Mouse (Mus musculus) yolk sac, embryonic 10.5 days (tissue): Measurements from ENCODE around the gene Baz1b.

Experiments
- DNase-seq: peaks from one replicate; pipeline ENCODE4 v3.0.0-alpha.2; 2017; ENCODE audit warnings: low spot score

The Baz1b gene

DNA sequence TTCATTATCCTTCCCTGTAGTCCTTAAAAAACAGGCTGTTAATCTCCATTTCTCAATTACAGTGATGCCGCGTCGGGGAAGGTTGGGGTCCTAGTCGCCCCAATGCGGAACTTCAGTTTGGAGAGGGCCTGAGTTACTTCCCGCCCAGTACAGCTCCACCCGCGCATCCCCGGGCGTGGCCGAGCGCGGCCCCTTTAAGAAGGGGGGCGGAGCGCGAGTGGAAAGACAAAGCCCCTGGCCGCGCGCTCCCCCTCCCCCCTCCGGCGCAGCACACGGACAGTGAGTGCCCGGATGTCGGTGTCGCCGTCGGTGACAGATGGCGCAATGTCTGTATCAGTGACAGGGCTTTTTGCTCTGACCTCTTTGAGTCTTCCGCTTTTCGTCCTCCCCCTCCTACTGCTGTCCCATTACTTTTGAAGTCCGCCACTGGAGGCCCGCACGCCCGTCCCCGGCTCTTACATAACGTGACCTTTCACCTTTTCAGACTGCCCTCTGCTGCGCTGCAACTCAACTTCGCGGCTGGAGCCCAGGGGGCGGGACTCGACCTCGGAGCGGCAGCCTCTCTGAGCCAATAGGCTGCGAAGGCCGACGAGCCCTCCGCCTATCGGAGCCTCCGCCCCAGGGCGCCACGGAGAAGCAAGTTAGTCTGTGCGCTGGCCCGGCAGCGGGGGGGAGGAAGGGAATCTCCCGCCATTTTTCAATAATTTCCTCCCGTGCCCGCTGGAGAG, at the start of gene Baz1b:
Gene Baz1b (plus strand): TSS at position 644 of the 728 bp plus-strand sequence.
- peak; percentile 99 for DNase-seq

GRCm38 (mm10) chr5:135139881-135140280, 47.2 kb upstream of the Baz1b start:
- no peak for DNase-seq

DNA sequence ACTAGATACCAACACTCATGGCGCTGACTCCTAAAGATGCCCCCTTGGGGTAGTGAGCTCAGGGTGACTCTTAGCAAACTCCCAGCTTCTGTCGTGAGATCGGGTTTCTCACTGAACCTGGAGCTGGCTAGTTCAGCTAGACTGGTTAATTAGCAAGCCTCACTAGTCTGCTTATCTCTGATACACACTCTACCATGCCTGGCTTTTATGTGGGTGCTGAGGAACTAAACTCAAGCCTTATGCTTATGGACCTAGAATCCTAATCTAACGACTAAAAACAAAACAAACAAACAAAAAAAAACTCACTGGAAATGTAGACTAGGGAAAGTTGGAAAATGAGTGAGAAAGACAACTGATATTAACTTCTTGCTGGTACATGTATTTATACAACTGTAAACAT, 42.6 kb upstream of the Baz1b start:
- no peak for DNase-seq

GRCm38 (mm10) chr5:135145532-135145931, 41.5 kb upstream of the Baz1b start:
- DNase-seq: no peak

DNA sequence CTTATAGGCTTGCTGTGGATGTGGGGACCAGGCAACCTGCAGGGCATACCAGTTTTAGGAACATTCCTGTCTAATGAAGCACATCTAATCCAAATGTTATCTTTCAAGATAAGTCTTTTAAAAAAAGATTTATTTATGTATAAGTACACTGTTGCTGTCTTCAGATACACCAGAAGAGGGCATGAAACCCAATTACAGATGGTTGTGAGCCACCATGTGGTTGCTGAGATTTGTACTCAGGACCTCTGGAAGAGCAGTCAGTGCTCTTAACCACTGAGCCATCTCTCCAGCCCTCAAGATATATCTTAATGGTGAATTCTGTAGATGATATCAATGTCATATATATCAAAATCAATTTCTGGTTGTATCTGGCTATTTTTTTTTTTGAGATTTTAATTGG, 41.1 kb upstream of the Baz1b start:
- no peak for DNase-seq

DNA sequence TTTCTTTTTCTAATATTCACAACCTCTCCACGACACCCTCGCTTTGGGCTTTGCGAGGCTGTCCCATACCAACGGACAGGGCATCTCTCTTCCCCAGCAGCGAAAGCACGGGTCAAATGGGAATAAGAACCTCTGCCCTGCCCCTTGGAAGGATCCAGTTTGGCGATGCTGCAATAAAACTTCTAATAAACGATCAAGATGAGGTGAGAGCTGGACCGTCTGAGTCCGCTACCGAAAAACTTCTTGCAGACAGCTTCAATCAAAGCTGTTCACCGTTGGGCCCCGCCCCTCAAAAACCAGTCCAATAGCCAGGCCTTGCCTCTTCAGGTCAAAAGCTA, 38.4 kb upstream of the Baz1b start:
- no peak for DNase-seq

- DNase-seq: peak; percentile 100
Measured at GRCm38 (mm10) chr5:135149053-135149819, 37.8 kb upstream of the Baz1b start, which contains the start of gene Tbl2. Gene Tbl2, plus strand, starts transcription at chr5:135149657.

- no peak for DNase-seq
Measured at GRCm38 (mm10) chr5:135149820-135150178, 37.3 kb upstream of the Baz1b start.

DNA sequence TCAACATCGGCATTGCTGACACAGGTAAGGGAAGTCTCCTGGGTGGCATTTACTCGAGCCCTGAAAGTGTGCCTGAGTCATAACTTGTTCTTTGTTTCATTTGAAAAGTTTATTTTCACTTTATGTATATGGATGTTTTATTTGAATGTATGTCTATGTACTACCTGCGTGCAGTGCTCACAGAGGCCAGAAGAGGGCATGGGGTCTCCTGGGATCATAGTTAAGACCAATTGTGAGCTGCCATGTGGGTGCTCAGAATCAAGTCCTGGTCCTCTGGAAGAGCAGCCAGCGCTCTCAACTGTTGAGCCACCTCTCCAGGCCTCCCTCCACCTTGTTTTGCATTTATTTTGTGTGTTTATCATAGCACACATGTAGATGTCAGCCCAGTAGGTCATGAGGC, 30.6 kb upstream of the Baz1b start:
- DNase-seq: no peak

- DNase-seq: no peak
Measured at GRCm38 (mm10) chr5:135161221-135161620, 25.8 kb upstream of the Baz1b start.

GRCm38 (mm10) chr5:135161650-135162049, 25.4 kb upstream of the Baz1b start:
- DNase-seq: no peak

DNA sequence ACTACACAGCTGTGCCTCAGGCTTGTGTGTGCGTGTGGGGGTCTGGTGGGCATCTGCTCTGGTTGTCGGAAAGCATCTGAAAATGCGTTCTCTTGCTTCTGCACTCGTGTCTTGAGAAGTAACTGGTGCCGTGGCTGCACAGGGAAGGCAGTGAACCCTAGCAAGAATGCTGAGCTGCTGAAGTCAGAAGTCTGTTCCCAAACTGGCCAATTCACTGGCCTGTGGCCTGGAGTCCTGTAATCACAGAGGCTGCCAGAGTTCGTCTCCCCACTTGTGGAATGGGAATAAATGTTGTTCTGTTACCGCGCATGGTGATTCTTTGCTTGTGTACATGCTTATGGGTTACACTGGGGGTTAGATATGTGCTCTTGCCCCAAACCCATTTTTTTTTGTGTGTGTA, 24.7 kb upstream of the Baz1b start:
- no peak for DNase-seq

- peak; percentile 34 for DNase-seq
Measured at GRCm38 (mm10) chr5:135162821-135163220, 24.2 kb upstream of the Baz1b start.

DNA sequence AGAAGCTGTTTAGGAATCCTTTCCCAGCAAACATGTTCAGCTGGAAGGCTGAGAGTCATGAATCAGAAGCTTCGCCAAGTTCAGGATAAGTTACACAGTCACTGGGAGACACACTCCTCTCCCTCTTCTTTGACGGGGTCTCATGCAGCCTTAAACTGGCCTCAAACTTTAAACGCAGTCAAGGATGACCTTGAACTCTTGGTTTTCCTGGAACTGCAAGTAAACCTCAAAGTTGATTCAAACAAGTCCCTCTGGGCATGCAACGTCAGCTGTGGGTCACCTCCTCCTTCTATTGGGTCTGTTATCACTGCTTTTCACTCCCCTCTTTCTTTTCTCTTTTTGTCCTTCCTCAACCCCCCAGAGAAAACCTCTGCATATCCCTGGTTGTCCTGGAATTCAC, 20.2 kb upstream of the Baz1b start:
- DNase-seq: no peak

GRCm38 (mm10) chr5:135167469-135167868, 19.6 kb upstream of the Baz1b start:
- no peak for DNase-seq

- peak; percentile 97 for DNase-seq
Measured at GRCm38 (mm10) chr5:135168063-135169062, 18.7 kb upstream of the Baz1b start, which contains the start of gene Bcl7b. Gene Bcl7b, plus strand, starts transcription at chr5:135168283.

GRCm38 (mm10) chr5:135169479-135169878, 17.6 kb upstream of the Baz1b start:
- DNase-seq: no peak

DNA sequence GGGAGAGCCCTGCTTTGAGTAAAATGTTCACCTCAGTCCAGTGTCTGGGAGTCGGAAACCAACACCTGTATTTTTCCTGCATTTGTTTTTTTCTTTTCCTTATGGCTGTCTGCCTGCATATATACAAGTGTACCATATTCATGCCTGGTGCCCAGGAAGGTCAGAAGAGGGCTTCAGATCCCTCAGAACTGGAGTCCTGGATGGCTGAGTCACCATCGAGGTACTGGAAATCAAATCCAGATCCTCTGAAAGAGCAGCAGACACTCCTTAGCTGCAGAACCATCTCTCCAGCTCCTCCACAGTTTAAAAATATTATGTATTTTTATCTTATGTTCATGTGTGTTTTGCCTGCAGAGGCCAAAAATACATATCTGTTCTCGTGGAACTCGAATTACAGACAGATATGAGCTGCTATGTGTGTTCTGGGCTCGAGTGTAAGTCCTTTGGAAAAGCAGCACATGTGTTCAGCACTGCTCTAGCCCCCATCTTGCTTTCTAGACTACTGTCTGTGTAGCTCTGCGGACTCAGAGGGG, 15.3 kb upstream of the Baz1b start:
- no peak for DNase-seq

DNA sequence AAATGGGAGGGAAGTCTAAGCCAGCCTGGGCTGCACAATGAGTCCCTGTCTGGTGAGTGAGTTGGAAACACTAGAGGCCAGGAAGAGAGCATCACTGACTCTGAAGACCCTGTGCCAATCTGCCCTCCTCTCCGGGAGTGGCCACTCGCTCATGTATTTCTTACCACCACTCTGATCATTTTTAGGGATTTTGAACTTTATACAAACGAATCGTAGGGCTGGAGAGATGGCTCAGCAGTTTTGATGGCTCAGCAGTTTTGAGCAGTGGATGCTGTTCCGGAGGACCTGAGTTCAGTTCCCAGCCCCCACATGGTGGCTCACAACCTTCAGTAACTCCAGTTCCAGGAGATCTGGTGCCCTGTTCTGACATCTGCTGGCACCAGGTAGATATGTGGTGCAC, 14.1 kb upstream of the Baz1b start:
- DNase-seq: no peak

GRCm38 (mm10) chr5:135175086-135175485, 12.0 kb upstream of the Baz1b start:
- no peak for DNase-seq

DNA sequence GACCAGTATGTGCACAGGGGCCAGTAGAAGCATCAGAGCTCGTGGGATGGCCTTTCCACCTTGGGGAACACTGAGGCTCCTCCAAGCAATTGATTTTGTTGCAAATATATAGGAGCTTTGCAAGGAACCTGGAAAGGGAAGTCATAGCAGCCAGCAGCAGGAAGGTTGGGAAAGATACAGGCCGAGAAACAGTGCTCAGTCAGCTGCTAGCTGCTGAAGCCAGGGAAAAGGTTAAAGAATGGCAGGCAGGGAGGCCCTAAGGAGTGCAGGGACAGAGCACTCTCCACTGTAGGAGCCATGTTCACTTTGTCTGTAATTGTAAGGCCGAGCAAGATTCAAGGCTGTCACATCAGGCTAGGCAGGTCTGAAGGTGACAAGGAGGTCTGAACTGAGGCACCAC, 8.5 kb upstream of the Baz1b start:
- no peak for DNase-seq

GRCm38 (mm10) chr5:135178996-135179395, 8.1 kb upstream of the Baz1b start:
- DNase-seq: no peak
